Mouse (Mus musculus) heart, adult 2 months (tissue): ENCODE measurements at regions not wholly inside any gene's neighbourhood (a gene's known extent, or its start where the extent isn't known, plus 50 kb on each side); places are given as distances from the start of the nearest gene placed in this dataset.

Source experiments
- CTCF ChIP-seq: fragments of 200-600 bp; IDR thresholded peaks from 2 replicates; pipeline ENCODE4 v1.8.1; 2022; ENCODE audit warnings: antibody characterized with exemption, mild to moderate bottlenecking, moderate library complexity
- EP300 ChIP-seq: fragments of 200-500 bp; IDR thresholded peaks from 2 replicates; pipeline ENCODE4 v1.6.1; 2011; ENCODE audit warnings: low read depth, low read length, control low read depth; ENCODE audit not compliant: insufficient read depth
- POLR2A ChIP-seq: fragments of 200-500 bp; IDR thresholded peaks from 2 replicates; pipeline ENCODE4 v1.6.1; 2011; ENCODE audit warnings: mild to moderate bottlenecking, low read depth, low read length, control low read depth; ENCODE audit not compliant: insufficient read depth

- TF ChIP-seq CTCF = no peak
- TF ChIP-seq POLR2A = no peak
- TF ChIP-seq EP300 = no peak
These were observed 408.3 kb upstream of the Gli3 start for GRCm38 (mm10) chr13:15054705-15055104.
